7 mouse cellular contexts compared by ENCODE assay signal in the genomic region with DNA sequence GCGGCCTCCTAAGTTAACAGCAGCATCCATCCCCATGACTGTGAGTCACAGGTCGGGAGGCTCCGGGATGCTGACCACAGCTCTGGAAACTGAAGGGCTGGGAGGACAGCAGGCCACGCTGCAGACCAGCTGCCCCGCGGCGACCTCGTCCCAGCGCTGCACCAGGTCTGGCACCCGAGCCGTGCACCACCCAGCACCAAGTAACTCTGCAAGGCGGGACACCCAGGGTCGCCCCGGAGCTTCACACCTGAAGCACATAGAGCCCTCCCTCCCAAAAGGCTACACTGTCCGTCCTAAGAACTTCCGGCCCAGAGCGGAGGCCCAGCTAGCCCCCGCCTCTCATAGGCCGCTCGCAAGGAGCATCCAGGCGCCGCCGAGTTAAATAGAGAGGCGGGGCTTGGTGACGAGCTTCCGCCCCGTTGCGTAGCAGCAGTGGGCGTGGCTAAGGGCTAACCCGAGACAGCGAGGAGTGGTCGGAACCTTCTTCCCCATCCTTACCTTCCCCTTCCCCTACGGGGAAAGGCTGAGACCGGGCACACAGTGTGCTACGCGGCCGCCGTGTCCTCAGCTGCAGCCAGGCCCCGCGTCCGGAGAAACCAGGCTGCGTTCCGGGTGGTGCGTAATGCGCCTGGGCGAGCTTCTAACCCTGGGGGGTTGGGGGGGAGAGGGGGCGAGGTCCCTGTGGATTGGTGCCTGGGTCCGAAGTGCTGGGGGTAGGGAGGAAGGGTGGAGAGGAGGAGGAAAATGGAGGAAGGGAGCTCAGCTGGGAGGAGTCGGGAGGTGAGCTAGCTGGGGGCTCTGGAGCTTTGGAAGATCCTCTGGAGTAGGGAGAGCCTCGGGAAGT. TPM values are rescaled to one million over a fixed set of nuclear protein-coding genes. Genes with fewer than 3 reads are reported as not detected.
DNase-seq lines count a peak whose midpoint lies in the region; ATAC-seq lines count a peak whose summit lies in the region.

A gene (minus strand): TSS at position 282 of the 844 bp plus-strand sequence.
A gene (plus strand): TSS at position 447 of the 844 bp plus-strand sequence.

- WGBS in embryonic facial prominence, embryonic 12.5 days = 0% methylated on average over 50 of the region's 50 CpGs
- WGBS in limb, embryonic 11.5 days = 0% methylated on average over 50 of the region's 50 CpGs
- under 1% methylated on average over 50 of the region's 50 CpGs for WGBS in midbrain, embryonic 14.5 days

- peak; percentile 92 for ATAC-seq in embryonic facial prominence, embryonic 12.5 days (ENCODE audit: insufficient number of reproducible peaks, insufficient read depth, low FRiP score, low TSS enrichment)
- ATAC-seq in limb, embryonic 11.5 days (ENCODE audit: insufficient number of reproducible peaks, low FRiP score, low TSS enrichment, low read depth) = peak; percentile 91
- ATAC-seq in midbrain, embryonic 14.5 days (ENCODE audit: low FRiP score, low TSS enrichment) = peak; percentile 93

- H3K27ac ChIP-seq in embryonic facial prominence, embryonic 12.5 days = peak within 1 kb of the TSS; percentile 95
- peak within 1 kb of the TSS; percentile 79 for H3K27ac ChIP-seq in limb, embryonic 11.5 days (replicated peaks; ENCODE audit: low read depth, low read length)
- peak within 1 kb of the TSS; percentile 93 for H3K27ac ChIP-seq in midbrain, embryonic 14.5 days (replicated peaks; ENCODE audit: low read depth, low read length)

- H3K27me3 ChIP-seq in embryonic facial prominence, embryonic 12.5 days = no peaks in the 10 kb centered on the region
- no peaks in the 10 kb centered on the region for H3K27me3 ChIP-seq in limb, embryonic 11.5 days (ENCODE audit: control insufficient read depth, insufficient read depth, low read length)
- no peaks in the 10 kb centered on the region for H3K27me3 ChIP-seq in midbrain, embryonic 14.5 days (ENCODE audit: control insufficient read depth, insufficient read depth, low read length)

- no peaks in the 10 kb centered on the region for H3K9me3 ChIP-seq in embryonic facial prominence, embryonic 12.5 days
- H3K9me3 ChIP-seq in limb, embryonic 11.5 days (ENCODE audit: control insufficient read depth, low read length) = no peaks in the 10 kb centered on the region
- H3K9me3 ChIP-seq in midbrain, embryonic 14.5 days (ENCODE audit: control insufficient read depth, low read length) = no peaks in the 10 kb centered on the region

- peak within 1 kb of the TSS; percentile 93 for H3K4me3 ChIP-seq in embryonic facial prominence, embryonic 12.5 days
- H3K4me3 ChIP-seq in limb, embryonic 11.5 days (ENCODE audit: low read depth, low read length) = peak within 1 kb of the TSS; percentile 91
- H3K4me3 ChIP-seq in midbrain, embryonic 14.5 days (replicated peaks; ENCODE audit: low read depth, low read length) = peak within 1 kb of the TSS; percentile 97

- peaks cover 29% of the 10 kb centered on the region for H3K4me1 ChIP-seq in embryonic facial prominence, embryonic 12.5 days
- H3K4me1 ChIP-seq in limb, embryonic 11.5 days (ENCODE audit: control insufficient read depth, insufficient read depth, low read length) = peaks cover 15% of the 10 kb centered on the region
- peaks cover 25% of the 10 kb centered on the region for H3K4me1 ChIP-seq in midbrain, embryonic 14.5 days (ENCODE audit: control insufficient read depth, insufficient read depth, low read length)

- DNase-seq in adrenal gland, postnatal 25 days = peak; percentile 96
- DNase-seq in heart, adult 11 months = peak; percentile 100
- peak; percentile 98 for DNase-seq in kidney, adult 18-20 months
- peak; percentile 99 for DNase-seq in limb, embryonic 11.5 days (ENCODE audit: low spot score)
- peak; percentile 99 for DNase-seq in midbrain, embryonic 14.5 days
- DNase-seq in spleen, adult 18-20 months = peak; percentile 96

- H3K4me2 ChIP-seq in embryonic facial prominence, embryonic 12.5 days (replicated peaks) = peak within 1 kb of the TSS; percentile 84
- H3K4me2 ChIP-seq in limb, embryonic 11.5 days (ENCODE audit: low read depth, severe bottlenecking) = peak within 1 kb of the TSS; percentile 86
- peak within 1 kb of the TSS; percentile 98 for H3K4me2 ChIP-seq in midbrain, embryonic 14.5 days (ENCODE audit: low read length)

- peaks cover 19% of the 10 kb centered on the region for H3K36me3 ChIP-seq in embryonic facial prominence, embryonic 12.5 days
- H3K36me3 ChIP-seq in limb, embryonic 11.5 days (ENCODE audit: control insufficient read depth, insufficient read depth, low read length) = peaks cover 8% of the 10 kb centered on the region; the same call in 1 of the 2 replicates
- H3K36me3 ChIP-seq in midbrain, embryonic 14.5 days (ENCODE audit: control insufficient read depth, insufficient read depth, low read length) = peaks cover 30% of the 10 kb centered on the region

- H3K9ac ChIP-seq in embryonic facial prominence, embryonic 12.5 days = peak within 1 kb of the TSS; percentile 87
- peak within 1 kb of the TSS; percentile 88 for H3K9ac ChIP-seq in limb, embryonic 11.5 days (ENCODE audit: low read length)
- peak within 1 kb of the TSS; percentile 84 for H3K9ac ChIP-seq in midbrain, embryonic 14.5 days (replicated peaks; ENCODE audit: low read length)

RNA-seq across cellular contexts. Expression of the first gene that starts in this region (rescaled TPM):
- 74.6 and 75.0 TPM in 2 replicates for total RNA-seq in adrenal gland, postnatal 25 days (2021)
- 67.6 and 70.1 TPM in 2 replicates for polyA plus RNA-seq in embryonic facial prominence, embryonic 12.5 days (2016; fragmentation: Nextera tagmentation; extraction: Ambion mirVana)
- 89.9 and 91.8 TPM in 2 replicates for polyA plus RNA-seq in limb, embryonic 11.5 days (2014; fragmentation: Nextera tagmentation; extraction: Ambion mirVana)
- 142 and 144 TPM in 2 replicates for polyA plus RNA-seq in midbrain, embryonic 14.5 days (2014; fragmentation: Nextera tagmentation; extraction: Ambion mirVana)

RNA-seq across cellular contexts. Expression of the second gene that starts in this region (rescaled TPM):
- total RNA-seq in adrenal gland, postnatal 25 days (2021) = 35.9 and 44.4 TPM in 2 replicates
- 44.5 and 50.5 TPM in 2 replicates for polyA plus RNA-seq in embryonic facial prominence, embryonic 12.5 days (2016; fragmentation: Nextera tagmentation; extraction: Ambion mirVana)
- 34.3 and 34.6 TPM in 2 replicates for polyA plus RNA-seq in limb, embryonic 11.5 days (2014; fragmentation: Nextera tagmentation; extraction: Ambion mirVana)
- polyA plus RNA-seq in midbrain, embryonic 14.5 days (2014; fragmentation: Nextera tagmentation; extraction: Ambion mirVana) = 80.3 and 96.2 TPM in 2 replicates

Comparison
In these comparisons a context has a peak if more than half of its experiments do, and no peak if none do; other contexts are left out.
1. Peak in every context shown above with its lines: DNase-seq, ATAC-seq, H3K4me3 ChIP-seq and H3K27ac ChIP-seq.